Mouse (Mus musculus): Measurements from ENCODE around the gene Gm10715.
"Not testable (repeated sequence)": the region's sequence is repeated elsewhere in the genome, so short reads cannot be mapped to it uniquely, and the experiment has no call there.

- TF ChIP-seq GATA1 (IDR thresholded peaks at IDR 0.05; ENCODE audit: borderline replicate concordance, low read length); FLI1 (IDR thresholded peaks at IDR 0.05; ENCODE audit: low read length): not testable (repeated sequence)
These were observed 21.3 kb upstream of the Gm10715 start, which contains the start of gene Gm10720 for GRCm38 (mm10) chr9:3015354-3015753.

Data from megakaryocyte, embryonic 14.5 days (primary cell).